Mouse (Mus musculus) cerebellum, adult 11-12 months (tissue): ENCODE measurements around the gene Hs2st1.

Source experiments
- DNase-seq: peaks from one replicate; pipeline ENCODE4 v3.0.0; 2022

Hs2st1 gene

GRCm38 (mm10) chr3:144380921-144381320 is 189.1 kb downstream of the Hs2st1 start:
- peak; percentile 9 for DNase-seq

- DNase-seq: no peak
Measured at GRCm38 (mm10) chr3:144379801-144380200, 190.2 kb downstream of the Hs2st1 start.
